Mouse (Mus musculus) stomach, embryonic 16.5 days (tissue): Measurements from ENCODE around the gene Olfr618. TPM values are rescaled to one million over a fixed set of nuclear protein-coding genes. Genes with fewer than 3 reads are reported as not detected.

Experiments
- ATAC-seq: fragments of 200-750 bp; cut with Nextera tagmentation; 2 replicates; pipeline ENCODE4 v1.8.0; 2017; ENCODE audit warnings: moderate number of reproducible peaks, moderate TSS enrichment; ENCODE audit not compliant: insufficient read depth, low FRiP score
- H3K27ac ChIP-seq: fragments of 300-500 bp; sonication (generic); 2 replicates; pipeline ENCODE4 v1.5.1; 2014; ENCODE audit warnings: low read length
- H3K27me3 ChIP-seq: fragments of 300-500 bp; sonication (generic); 2 replicates; pipeline ENCODE4 v1.6.1; 2014; ENCODE audit warnings: low read length, control low read depth, mixed read lengths; ENCODE audit not compliant: control insufficient read depth, insufficient read depth
- H3K36me3 ChIP-seq: fragments of 300-500 bp; sonication (generic); 2 replicates; pipeline ENCODE4 v1.6.1; 2014; ENCODE audit warnings: low read length; ENCODE audit not compliant: control insufficient read depth, insufficient read depth
- H3K4me1 ChIP-seq: fragments of 300-500 bp; sonication (generic); 2 replicates; pipeline ENCODE4 v1.6.1; 2014; ENCODE audit warnings: low read length, control low read depth, mixed read lengths; ENCODE audit not compliant: control insufficient read depth, insufficient read depth
- H3K4me2 ChIP-seq: fragments of 300-500 bp; sonication (generic); 2 replicates; pipeline ENCODE4 v1.6.1; 2014; ENCODE audit warnings: low read depth, low read length, mixed read lengths
- H3K4me3 ChIP-seq: fragments of 300-500 bp; sonication (generic); replicated peaks from 2 replicates; pipeline ENCODE4 v1.5.1; 2014; ENCODE audit warnings: mild to moderate bottlenecking, low read length
- H3K9ac ChIP-seq: fragments of 300-500 bp; sonication (generic); 2 replicates; pipeline ENCODE4 v1.6.1; 2014; ENCODE audit warnings: low read length
- H3K9me3 ChIP-seq: fragments of 300-500 bp; sonication (generic); replicated peaks from 2 replicates; pipeline ENCODE4 v1.6.1; 2016; ENCODE audit warnings: low read length, control low read depth; ENCODE audit not compliant: control insufficient read depth
- WGBS: fragments of 180-500 bp; shearing (Covaris S2); extraction: QIAGEN DNeasy Blood & Tissue Kit; methylation state at CpG from one replicate; pipeline ENCODE4 v1.1.7; 2014; 5-methylcytosine and 5-hydroxymethylcytosine counted together
- microRNA-seq: library from miRNA; unstranded; fragments of <30 nt; microRNA quantifications from one replicate; pipeline ENCODE4, GENCODE M21; 2016
- polyA plus RNA-seq: library from polyadenylated mRNA; unstranded; fragments of >200 nt; fragmentation: Nextera tagmentation; extraction: Ambion mirVana; gene quantifications from 2 replicates; pipeline ENCODE4 v1.2.1, GENCODE M21; 2015

Gene Olfr618
- polyA plus RNA-seq, 1 experiment from 2014 or later: not detected

DNA sequence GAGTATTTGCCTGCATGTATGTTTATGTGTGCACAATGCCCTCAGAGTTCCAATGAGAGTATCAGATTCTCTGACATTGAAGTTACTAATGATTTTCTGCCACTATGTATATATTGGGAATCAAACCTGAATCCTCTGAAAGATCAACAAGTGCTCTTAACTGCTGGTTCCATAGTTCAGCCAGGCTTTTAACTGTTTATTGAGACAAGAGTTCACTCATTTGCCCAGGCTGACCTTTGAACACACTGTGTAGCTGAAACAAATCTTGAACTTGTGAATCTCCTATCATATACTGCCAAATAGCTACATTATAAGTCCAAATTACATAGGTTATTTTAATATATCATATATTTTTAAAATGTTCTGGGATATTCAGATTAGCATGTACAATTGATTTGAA lies 46.9 kb downstream of the Olfr618 start:
- no peak overlapping the region for H3K4me3 ChIP-seq
- no peak overlapping the region for H3K27ac ChIP-seq
- ATAC-seq: no peak
- H3K9me3 ChIP-seq: no peaks in the 10 kb centered on the region
- H3K36me3 ChIP-seq: no peaks in the 10 kb centered on the region
- H3K27me3 ChIP-seq: no peaks in the 10 kb centered on the region
- H3K4me2 ChIP-seq: no peak overlapping the region
- no peak overlapping the region for H3K9ac ChIP-seq
- H3K4me1 ChIP-seq: no peaks in the 10 kb centered on the region

DNA sequence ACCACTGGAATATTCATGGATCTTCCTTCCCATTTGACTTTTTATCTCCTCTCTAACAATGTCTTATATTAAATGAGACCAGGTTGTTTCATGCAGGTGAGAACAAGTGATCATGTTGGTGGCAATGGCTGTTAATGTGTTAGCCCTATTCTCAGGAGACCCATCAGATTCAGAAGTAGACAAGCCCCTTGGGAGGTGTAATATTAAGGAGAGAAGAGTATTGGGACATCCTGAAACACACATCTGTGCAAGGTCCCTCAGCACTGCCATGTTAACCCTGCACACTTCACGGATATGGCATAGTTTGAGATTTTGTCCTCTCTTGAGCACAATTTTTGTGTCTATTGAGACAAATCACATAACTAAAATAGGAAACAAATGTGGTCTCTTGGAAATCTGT lies 52.7 kb downstream of the Olfr618 start, which contains the start of gene Olfr622:
TSS of gene Olfr622 (minus strand) at position 101 of the 400 bp plus-strand sequence.
- H3K9me3 ChIP-seq: no peaks in the 10 kb centered on the region
- H3K9ac ChIP-seq: no peak within 1 kb of the TSS
- no peaks in the 10 kb centered on the region for H3K4me1 ChIP-seq
- H3K4me3 ChIP-seq: no peak within 1 kb of the TSS
- no peaks in the 10 kb centered on the region for H3K36me3 ChIP-seq
- no peak within 1 kb of the TSS for H3K27ac ChIP-seq
- no peak for ATAC-seq
- H3K27me3 ChIP-seq: no peaks in the 10 kb centered on the region
- WGBS: 69% methylated on average over 1 of the region's 1 CpGs
- H3K4me2 ChIP-seq: no peak within 1 kb of the TSS

- Histone ChIP-seq H3K4me2 (no peak overlapping the region), H3K27me3 (no peaks in the 10 kb centered on the region), H3K27ac (no peak overlapping the region), H3K36me3 (no peaks in the 10 kb centered on the region), H3K4me1 (no peaks in the 10 kb centered on the region), H3K9me3 (no peaks in the 10 kb centered on the region), H3K9ac (no peak overlapping the region), H3K4me3 (no peak overlapping the region)
- WGBS: 70% methylated on average over 4 of the region's 4 CpGs
- no peak for ATAC-seq
Measured at GRCm38 (mm10) chr7:103644070-103644469, 54.2 kb downstream of the Olfr618 start.

Small RNA genes lying within 50 kb of the gene (microRNA-seq; reads per million reads assigned to microRNA genes)
- not detected for gene Gm26506

Other genes starting within 250 kb of the Olfr618 start
- not detected in 2 replicates for gene Olfr600, start 240.4 kb upstream of the Olfr618 start, polyA plus RNA-seq
- not detected in 2 replicates for gene Olfr601, start 227.4 kb upstream of the Olfr618 start, polyA plus RNA-seq
- not detected in 2 replicates for gene Olfr603, start 203.9 kb upstream of the Olfr618 start, polyA plus RNA-seq
- gene Usp17lc, start 175.0 kb upstream of the Olfr618 start, polyA plus RNA-seq: not detected in 2 replicates
- gene Olfr605, start 144.7 kb upstream of the Olfr618 start, polyA plus RNA-seq: not detected in 2 replicates
- not detected in 2 replicates for gene Olfr606, start 141.1 kb upstream of the Olfr618 start, polyA plus RNA-seq
- gene Olfr607, start 126.0 kb upstream of the Olfr618 start, polyA plus RNA-seq: not detected in 2 replicates
- not detected in 2 replicates for gene Olfr608, start 120.2 kb upstream of the Olfr618 start, polyA plus RNA-seq
- gene Olfr609, start 92.0 kb upstream of the Olfr618 start, polyA plus RNA-seq: not detected in 2 replicates
- gene Olfr610, start 78.0 kb upstream of the Olfr618 start, polyA plus RNA-seq: not detected in 2 replicates
- not detected in 2 replicates for gene Olfr611, start 69.3 kb upstream of the Olfr618 start, polyA plus RNA-seq
- not detected in 2 replicates for gene Olfr612, start 47.4 kb upstream of the Olfr618 start, polyA plus RNA-seq
- gene Olfr613, start 42.0 kb upstream of the Olfr618 start, polyA plus RNA-seq: not detected in 2 replicates
- gene Olfr615, start 34.0 kb upstream of the Olfr618 start, polyA plus RNA-seq: not detected in 2 replicates
- gene Olfr616, start 21.0 kb upstream of the Olfr618 start, polyA plus RNA-seq: not detected in 2 replicates
- not detected in 2 replicates for gene Olfr617, start 17.0 kb upstream of the Olfr618 start, polyA plus RNA-seq
- gene Olfr619, start 10.5 kb downstream of the Olfr618 start, polyA plus RNA-seq: not detected in 2 replicates
- gene Olfr620, start 22.4 kb downstream of the Olfr618 start, polyA plus RNA-seq: not detected in 2 replicates
- not detected in 2 replicates for gene Olfr622, start 52.6 kb downstream of the Olfr618 start, polyA plus RNA-seq
- not detected in 2 replicates for gene Olfr623, start 73.6 kb downstream of the Olfr618 start, polyA plus RNA-seq
- 0.04 and 0.05 TPM in 2 replicates for gene Olfr624, start 81.1 kb downstream of the Olfr618 start, polyA plus RNA-seq
- gene Olfr625-ps1, start 92.6 kb downstream of the Olfr618 start, polyA plus RNA-seq: not detected in 2 replicates
- gene Olfr243, start 124.6 kb downstream of the Olfr618 start, polyA plus RNA-seq: not detected in 2 replicates
- not detected in 2 replicates for gene Olfr628, start 140.3 kb downstream of the Olfr618 start, polyA plus RNA-seq
- gene Olfr629, start 154.8 kb downstream of the Olfr618 start, polyA plus RNA-seq: not detected in 2 replicates
- not detected in 2 replicates for gene Olfr630, start 167.2 kb downstream of the Olfr618 start, polyA plus RNA-seq
- not detected in 2 replicates for gene Olfr69, start 181.5 kb downstream of the Olfr618 start, polyA plus RNA-seq
- not detected in 2 replicates for gene Olfr68, start 189.6 kb downstream of the Olfr618 start, polyA plus RNA-seq
- gene Olfr67, start 201.7 kb downstream of the Olfr618 start, polyA plus RNA-seq: not detected in 2 replicates
- gene Hbb-bt, start 223.9 kb downstream of the Olfr618 start, polyA plus RNA-seq: 3,025 and 3,577 TPM in 2 replicates
- gene Hbb-bs, start 238.0 kb downstream of the Olfr618 start, polyA plus RNA-seq: 8,981 and 9,755 TPM in 2 replicates